Mouse (Mus musculus) retina, embryonic 14.5 days (tissue): ENCODE data around the gene Erv3.
A peak's percentile ranks its signal among the peaks of the same experiment; 100 is the strongest.

Source experiments
- DNase-seq: peaks from one replicate; pipeline ENCODE4 v3.0.0-alpha.2; 2015; ENCODE audit warnings: low spot score

Gene Erv3

GRCm38 (mm10) chr2:131822492-131822891, 37.1 kb downstream of the Erv3 start:
- DNase-seq, result no peak

GRCm38 (mm10) chr2:131821708-131821990, 37.9 kb downstream of the Erv3 start:
- DNase-seq, result no peak

DNA sequence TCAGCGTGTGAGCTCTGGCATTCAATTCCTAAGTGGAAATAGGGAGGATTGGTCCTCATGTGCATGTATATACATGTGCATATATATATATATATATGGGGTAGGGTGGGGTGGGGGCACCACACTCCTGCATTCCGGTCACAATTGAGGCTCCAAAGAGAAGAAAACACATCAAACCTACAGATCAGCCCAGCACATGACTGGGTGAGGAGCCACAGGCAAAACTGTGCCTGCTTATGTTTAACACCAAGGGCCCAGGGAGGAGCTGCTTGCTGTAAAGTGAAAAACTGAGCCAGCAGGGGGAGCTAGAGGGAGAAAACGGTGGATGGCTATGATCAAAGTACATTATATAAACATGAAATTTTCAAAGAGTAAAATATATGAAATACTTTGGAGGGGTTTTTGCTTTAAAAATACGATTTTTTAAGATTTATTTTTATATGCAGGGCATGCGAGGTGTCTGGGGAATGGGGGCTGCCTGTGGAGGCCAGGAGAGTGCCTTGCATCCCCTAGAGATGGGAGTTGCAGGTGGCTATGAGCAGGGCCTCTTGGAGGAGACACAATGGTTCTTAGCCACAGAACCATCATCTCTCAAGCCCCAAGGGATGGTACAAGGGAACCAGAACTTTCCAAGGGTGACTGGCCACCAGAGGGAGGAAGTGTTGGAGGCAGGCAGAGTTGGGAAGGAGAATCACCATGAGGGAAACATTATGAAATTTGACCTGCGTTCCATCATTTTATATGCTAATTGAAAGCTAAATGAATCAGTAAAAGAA, 38.4 kb downstream of the Erv3 start:
- DNase-seq, result peak; percentile 87

GRCm38 (mm10) chr2:131820088-131820675, 39.4 kb downstream of the Erv3 start:
- DNase-seq, result peak; percentile 88

- no peak for DNase-seq
These were observed 45.2 kb downstream of the Erv3 start for GRCm38 (mm10) chr2:131814327-131814726.

DNA sequence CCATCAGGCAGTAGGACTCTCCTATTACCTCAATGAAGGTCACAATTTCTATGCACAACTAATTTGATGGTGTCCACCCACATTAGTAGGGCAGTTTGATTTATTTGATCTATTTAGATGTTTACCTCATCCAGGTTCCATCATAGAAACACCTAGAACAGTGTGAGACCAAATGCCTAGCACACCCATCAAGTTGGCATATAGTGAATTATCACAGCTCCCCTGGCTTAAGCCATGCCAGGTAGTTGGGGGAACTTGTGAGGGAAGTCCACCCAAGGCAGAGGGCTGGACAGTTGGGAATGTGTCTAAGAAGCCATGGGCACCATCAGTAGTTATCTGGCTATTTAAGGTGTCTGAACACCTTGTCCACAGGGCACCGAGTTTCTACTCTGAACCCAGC, 46.1 kb downstream of the Erv3 start:
- no peak for DNase-seq

DNA sequence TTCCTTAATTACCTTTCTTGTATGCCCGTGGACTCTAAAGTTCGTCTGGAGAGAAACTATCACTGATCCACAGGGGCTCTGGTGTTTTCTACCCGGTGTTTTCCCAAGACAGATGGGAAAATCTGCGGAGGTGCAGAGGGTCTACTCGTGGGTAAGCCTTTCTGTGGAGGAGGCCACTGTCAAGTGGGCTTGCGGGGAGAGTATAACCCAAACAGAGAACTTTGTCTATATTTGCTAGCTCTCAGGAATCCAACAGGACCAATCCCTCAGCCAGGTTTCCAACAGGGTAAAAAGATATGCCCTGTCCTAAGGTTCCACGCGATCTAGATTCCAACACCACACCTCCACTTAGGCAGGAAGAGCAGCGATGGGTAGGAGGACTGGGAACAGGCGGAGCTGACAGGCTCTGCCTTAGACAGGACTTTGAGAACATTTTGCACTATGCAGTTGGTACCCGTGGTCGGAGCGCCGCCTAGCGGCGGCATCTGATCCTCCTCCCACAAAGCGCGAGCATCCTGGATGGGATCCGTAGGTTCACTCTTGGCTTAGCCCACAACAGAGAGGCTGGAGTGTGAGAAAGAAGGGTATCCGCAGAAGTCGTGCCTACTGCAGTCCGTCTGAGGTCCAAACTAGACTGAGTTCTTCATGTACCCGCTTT, 46.9 kb downstream of the Erv3 start:
- DNase-seq, result peak; percentile 93

DNA sequence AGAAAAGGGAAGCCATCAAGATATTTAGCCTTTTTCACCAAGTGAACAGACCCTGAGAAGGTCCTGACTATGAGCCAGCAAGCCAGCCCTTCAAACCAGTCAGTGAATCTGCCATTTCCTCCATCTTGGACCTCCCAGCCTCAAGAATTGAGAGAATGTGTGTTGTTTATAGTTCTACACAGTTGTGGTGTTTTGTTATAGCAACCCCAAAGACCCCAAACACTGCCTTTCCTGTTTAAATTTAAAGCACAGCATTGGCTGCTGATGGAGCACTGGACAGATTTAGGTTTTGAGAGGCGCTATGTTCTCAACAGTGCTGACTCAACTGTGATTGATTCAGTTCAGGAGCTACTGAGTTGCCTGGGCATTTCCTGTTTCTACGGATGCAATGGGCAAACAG, 47.9 kb downstream of the Erv3 start:
- no peak for DNase-seq

- DNase-seq, result no peak
These were observed 50.7 kb downstream of the Erv3 start for GRCm38 (mm10) chr2:131808856-131809255.

DNA sequence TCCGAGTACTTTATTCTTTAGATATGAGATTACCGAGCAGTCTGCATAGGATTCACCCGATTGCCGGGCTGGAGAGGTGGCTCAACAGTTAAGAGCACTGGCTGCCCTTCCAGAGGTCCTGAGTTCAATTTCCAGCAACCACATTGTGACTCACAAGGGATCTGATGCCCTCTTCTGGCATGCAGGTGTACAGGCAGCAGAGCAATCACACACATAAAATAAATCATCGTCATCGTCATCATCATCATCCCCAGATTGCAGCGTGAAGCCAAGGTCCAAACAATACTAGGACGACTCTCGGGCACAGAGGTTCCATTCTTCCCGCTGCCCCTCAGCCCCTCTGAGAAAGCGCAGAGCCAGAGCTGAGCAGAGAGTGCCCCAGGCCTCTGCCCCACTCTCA, 51.9 kb downstream of the Erv3 start:
- DNase-seq, result no peak

- no peak for DNase-seq
These were observed 52.7 kb downstream of the Erv3 start for GRCm38 (mm10) chr2:131806863-131807262.

DNA sequence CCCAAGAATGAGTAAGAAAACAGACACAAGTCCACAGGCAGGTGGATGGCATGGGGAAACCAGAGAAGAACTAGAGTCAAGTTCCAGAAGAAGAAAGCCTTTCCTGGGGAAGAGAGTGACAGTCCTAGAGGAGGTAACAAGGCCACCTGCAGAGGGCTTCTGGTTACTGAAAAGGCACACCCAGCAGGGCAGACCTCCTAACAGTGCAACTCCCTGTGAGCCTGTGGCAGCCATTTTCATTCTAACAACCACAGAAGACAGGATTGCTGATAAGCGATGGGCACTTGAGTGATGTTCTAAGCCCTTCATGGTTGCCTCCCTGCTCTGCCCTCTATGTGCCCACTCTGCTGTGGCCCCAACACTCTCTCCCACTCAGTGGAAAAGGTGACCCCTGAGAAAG, 54.2 kb downstream of the Erv3 start:
- no peak for DNase-seq

- no peak for DNase-seq
These were observed 55.7 kb downstream of the Erv3 start for GRCm38 (mm10) chr2:131803801-131804200.
